Mouse (Mus musculus): Measurements from ENCODE around the gene Rras.

Rras gene

GRCm38 (mm10) chr7:45017242-45018061 lies at the start of gene Rras:
Gene Rras, plus strand, starts transcription at chr7:45017961.
- DNase-seq (ENCODE audit: low read depth, low spot score) = peak; percentile 96

- DNase-seq (ENCODE audit: low read depth, low spot score) = peak; percentile 86
These were observed 47.5 kb upstream of the Rras start for GRCm38 (mm10) chr7:44970231-44970691.

DNA sequence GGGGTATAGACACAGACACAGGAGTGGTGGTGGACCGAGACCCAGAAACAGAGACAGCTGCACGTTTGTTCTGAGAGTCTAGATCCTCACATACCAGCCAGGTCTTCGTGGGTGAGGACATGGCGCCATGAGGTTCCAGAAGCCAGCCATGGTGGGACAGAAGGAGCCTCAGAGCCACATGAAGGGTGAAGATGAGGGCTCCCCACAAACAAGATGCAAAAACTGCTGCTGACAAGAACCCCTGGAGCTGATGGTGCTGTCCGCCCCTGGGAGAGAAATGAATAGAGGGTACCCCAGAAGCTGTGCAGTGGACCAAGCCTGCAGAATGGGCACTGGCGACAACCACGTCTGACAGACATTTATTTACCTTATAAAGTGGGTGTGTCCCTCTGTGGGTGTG lies 46.6 kb upstream of the Rras start:
- DNase-seq (ENCODE audit: low read depth, low spot score) = no peak

DNA sequence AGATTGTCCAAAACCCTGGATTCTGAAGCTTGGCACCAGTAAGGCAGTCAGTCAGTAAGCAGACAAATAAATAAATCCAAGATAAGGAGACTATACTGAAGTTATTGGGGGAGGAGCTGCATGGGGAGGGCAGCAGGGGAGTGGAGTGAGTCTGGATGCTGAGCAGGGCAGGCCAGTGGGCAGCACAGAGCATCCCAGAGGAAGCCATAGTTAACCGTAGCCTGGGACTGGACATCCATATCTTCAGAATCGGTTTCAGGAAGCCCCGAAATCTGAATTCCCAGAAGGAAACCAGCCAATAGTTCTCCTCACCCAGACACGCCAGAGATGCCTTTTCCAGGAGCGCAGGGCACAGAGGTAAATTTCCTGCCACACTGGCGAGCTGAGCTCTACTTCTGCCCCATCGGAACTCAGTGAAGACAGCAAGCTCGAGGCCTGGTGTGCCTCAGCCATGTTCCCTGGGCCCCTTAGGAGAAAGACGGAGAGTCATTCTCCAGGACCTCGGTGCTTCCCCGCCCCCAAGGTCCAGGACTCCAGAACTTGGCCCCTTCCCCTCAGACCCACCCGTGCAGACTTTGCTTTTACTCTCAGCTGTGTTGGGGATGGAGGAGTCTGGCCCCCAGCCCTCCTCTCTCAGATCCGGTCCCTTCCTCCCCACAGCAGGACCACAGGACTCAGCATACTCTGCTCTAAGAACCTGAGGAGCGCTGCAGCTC lies 44.2 kb upstream of the Rras start:
- DNase-seq (ENCODE audit: low read depth, low spot score) = no peak

DNA sequence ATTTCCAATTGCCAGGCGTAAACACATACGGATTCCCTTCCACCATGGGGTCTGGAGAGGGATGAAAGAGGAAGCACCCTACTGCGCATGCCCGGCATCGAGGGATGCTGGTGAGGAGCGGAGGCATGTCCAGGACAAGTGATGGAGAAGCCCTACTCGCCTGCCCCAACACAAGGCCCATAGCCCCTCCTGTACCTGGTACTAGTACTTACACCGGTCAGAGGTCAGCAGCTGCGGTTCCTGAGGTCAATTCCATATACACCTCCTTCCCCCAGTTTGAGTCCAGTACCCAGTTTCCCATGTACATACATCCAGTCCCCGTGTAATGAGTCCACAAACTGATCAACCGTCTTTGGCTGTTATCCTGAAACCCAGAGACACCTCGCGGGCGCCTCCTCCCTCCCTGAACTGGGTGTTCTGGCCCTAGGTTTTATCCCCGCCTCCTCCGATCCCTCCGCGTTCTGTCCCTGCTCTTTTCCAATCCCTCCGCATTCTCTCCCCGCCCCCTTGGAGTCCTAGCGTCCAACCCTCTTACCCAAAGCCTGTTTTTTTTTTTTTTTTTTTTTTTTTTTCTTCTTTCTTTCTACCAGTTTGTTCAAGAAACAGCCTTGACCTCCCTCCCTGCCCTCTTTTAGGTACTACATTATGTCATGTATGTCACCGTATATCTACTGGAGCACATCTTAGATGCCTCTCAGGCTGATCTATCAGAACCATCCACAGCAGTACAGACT lies 43.2 kb upstream of the Rras start, which contains the start of gene Cpt1c:
TSS of gene Cpt1c (minus strand) at position 469 of the 734 bp plus-strand sequence.
- peak; percentile 93 for DNase-seq (ENCODE audit: low read depth, low spot score)

DNA sequence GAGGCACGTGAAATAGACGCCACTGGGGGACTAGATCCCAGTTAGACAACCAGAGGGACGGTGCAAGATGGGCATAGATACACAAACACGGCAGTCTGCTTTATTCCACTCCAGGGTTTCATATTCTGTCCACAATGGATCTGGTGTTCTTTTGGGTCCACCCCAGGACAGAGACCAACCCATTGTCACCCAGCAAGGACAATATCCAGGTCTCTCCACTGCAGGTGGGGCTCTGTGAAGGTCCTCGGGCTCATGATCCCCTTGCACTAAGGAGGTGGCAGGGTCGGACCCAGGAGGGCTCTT lies 42.7 kb upstream of the Rras start:
- DNase-seq (ENCODE audit: low read depth, low spot score) = no peak

- DNase-seq (ENCODE audit: low read depth, low spot score) = no peak
These were observed 39.5 kb upstream of the Rras start for GRCm38 (mm10) chr7:44978300-44978699.

DNA sequence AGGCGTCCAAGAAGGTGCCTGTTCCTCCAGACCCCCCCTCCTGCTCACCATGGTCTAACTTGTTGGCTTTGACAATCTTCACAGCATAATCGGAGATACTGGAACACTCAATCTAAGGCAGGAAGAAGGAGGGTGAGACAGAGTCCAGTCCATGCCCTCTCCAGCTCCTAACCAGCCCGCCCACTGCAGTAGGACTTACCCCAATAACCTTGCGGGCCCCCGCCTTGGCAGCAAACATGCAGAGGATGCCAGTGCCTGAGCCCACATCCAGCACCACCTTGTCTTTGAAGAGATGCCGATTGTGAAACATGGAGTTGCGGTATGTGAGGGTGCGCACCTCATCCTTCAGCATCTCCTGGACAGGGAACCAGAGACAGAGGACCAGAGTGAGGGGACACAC lies 36.2 kb upstream of the Rras start:
- DNase-seq (ENCODE audit: low read depth, low spot score) = no peak

GRCm38 (mm10) chr7:44983085-44983484 lies 34.7 kb upstream of the Rras start:
- DNase-seq (ENCODE audit: low read depth, low spot score) = no peak

DNA sequence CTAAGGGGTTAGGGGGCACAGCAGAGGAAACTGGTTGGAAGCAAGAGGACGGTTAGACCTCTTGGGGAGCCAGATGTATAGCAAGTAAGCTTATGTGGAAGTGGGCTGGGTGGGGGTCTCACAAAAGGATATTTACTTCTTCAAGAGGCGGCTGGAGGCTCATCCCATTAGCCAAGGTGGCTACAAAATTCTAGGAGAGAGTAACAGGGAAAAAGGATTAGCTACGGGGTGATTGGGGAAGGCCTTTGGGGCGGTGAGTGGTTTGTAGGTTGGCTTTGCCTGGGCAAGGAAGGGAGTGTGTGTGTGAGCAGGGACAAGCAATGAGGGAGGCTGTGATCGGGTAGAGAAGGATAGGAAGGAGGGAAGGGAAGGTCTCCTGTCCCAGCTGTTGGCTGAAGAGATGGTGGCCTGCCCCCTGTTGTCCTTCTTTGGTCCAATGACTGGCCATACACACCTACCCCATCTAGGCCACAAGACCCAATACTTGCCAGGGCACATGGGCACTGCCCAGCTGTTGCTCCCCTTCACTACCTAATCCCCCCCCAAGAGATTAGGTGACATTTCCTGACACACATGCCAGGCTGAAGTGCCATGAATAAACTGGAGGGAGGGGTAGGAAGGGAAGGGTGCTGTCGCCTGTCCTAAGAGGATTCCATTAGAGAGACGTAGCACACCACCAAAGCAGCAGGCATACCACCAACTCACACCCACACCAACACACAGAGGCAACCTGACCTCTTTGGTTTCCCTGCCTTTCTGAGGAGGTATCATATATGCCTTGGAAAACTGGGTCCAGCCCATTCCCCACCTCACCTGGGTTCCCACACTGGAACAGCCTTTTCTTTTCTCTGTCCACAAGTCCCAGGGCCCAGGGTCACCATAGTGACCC lies 33.6 kb upstream of the Rras start:
- DNase-seq (ENCODE audit: low read depth, low spot score) = no peak

DNA sequence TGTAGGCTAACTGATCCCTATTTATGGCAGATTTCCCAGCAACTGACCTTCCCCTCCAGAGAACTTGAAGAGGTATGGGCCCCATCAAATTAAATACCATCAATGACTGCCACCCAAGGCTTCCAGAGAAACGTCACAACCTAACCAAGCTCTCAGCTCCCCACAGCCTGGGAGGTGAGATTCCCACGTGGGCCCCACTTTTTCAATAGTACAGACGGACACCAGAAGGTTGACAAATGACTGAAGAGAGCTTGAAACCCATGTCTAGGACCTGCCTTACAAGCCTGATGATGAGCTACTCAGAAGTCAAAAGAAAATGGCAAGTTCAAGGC lies 33.0 kb upstream of the Rras start:
- DNase-seq (ENCODE audit: low read depth, low spot score) = no peak

GRCm38 (mm10) chr7:44985595-44986191 lies 32.1 kb upstream of the Rras start:
- DNase-seq (ENCODE audit: low read depth, low spot score) = no peak

- DNase-seq (ENCODE audit: low read depth, low spot score) = peak; percentile 100
These were observed 31.4 kb upstream of the Rras start, which contains the start of gene Prmt1 for GRCm38 (mm10) chr7:44986192-44986878. Gene Prmt1, minus strand, starts transcription at chr7:44986568.

- no peak for DNase-seq (ENCODE audit: low read depth, low spot score)
These were observed 30.7 kb upstream of the Rras start for GRCm38 (mm10) chr7:44986879-44987718.

GRCm38 (mm10) chr7:44996672-44997071 lies 21.1 kb upstream of the Rras start:
- no peak for DNase-seq (ENCODE audit: low read depth, low spot score)

DNA sequence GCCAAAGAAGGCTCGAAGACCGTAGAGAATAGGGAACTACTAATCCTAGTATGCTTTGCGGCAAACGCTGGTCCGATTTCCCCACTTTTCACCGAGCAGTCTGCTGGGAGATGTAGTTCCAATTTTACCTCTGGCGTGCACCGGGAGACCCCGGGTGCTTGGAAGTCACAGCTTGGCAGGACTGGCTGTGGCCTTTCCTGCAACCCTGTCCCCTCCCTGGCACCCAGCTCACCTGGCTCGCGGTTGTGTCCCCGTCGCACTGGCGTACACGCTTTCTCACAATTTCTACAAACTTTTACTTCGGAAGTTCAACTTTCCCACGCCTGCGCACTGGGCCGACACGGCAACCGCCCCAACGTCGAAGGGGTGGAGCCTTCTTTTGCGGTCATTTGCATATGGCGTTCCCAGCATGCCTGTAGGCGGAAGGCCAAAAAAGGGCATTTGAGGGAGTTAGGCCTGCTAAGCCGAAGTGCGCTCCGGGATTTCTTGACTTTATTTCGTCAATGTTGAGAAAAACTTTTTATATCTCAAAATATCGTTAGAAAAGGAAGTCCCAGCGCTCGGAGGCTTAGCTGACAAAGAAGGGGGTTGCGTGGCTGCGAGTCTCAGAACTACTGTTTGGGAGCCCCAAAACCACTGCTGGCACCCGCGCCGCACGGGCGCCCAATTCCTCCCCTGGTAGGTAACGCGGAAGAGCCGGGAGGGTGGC lies 20.4 kb upstream of the Rras start, which contains the start of gene Irf3:
TSS of gene Irf3 (plus strand) at position 418 of the 709 bp plus-strand sequence.
- DNase-seq (ENCODE audit: low read depth, low spot score) = peak; percentile 97

GRCm38 (mm10) chr7:44997940-44998428 lies 19.8 kb upstream of the Rras start:
- no peak for DNase-seq (ENCODE audit: low read depth, low spot score)

DNA sequence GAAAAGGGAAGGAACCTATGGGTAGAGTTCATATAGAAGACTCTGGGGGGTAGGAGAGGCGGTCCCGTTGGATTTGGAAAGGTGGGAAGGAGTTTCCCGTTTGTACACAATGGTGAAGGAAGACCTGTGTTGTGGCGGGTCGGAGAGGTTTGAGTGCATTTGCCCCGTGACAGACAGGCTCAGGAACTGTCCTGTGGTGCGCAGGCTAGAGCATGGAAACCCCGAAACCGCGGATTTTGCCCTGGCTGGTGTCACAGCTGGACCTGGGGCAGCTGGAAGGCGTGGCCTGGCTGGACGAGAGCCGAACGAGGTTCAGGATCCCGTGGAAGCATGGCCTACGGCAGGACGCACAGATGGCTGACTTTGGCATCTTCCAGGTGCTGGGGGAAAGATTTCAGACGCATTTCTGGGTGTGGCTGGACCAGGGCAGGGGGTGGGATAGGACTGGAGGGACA lies 19.2 kb upstream of the Rras start, which contains the start of gene Bcl2l12:
TSS of gene Bcl2l12 (minus strand) at position 212 of the 455 bp plus-strand sequence.
- DNase-seq (ENCODE audit: low read depth, low spot score) = no peak

Data from telencephalon, adult 2 months (tissue).